Mouse (Mus musculus) liver, embryonic 14.5 days (tissue): ENCODE measurements at regions not wholly inside any gene's neighbourhood (a gene's known extent, or its start where the extent isn't known, plus 50 kb on each side); places are given as distances from the start of the nearest gene placed in this dataset.

Experiments used
- ATAC-seq: fragments of 200-750 bp; cut with Nextera tagmentation; 2 replicates; pipeline ENCODE4 v1.8.0; 2017; ENCODE audit warnings: moderate number of reproducible peaks, mild to moderate bottlenecking, moderate library complexity; ENCODE audit not compliant: insufficient read depth
- DNase-seq, 3 experiments: peaks; one replicate each; pipeline ENCODE4 v3.0.0-alpha.2; 2012 to 2013; ENCODE audit warnings: low read depth in 3 of 3, low spot score in 3 of 3
- H3K27ac ChIP-seq: fragments of 300-500 bp; sonication (generic); 2 replicates; pipeline ENCODE4 v1.5.1; 2014; ENCODE audit warnings: moderate library complexity, mild to moderate bottlenecking, control low read depth, inconsistent platforms
- H3K27me3 ChIP-seq: fragments of 300-500 bp; sonication (generic); 2 replicates; pipeline ENCODE4 v1.6.1; 2014; ENCODE audit warnings: mild to moderate bottlenecking, low read length, moderate library complexity; ENCODE audit not compliant: control insufficient read depth, insufficient read depth
- H3K36me3 ChIP-seq: fragments of 300-500 bp; sonication (generic); replicated peaks from 2 replicates; pipeline ENCODE4 v1.6.1; 2014; ENCODE audit warnings: low read depth; ENCODE audit not compliant: control insufficient read depth, insufficient read depth
- H3K4me1 ChIP-seq, 2 experiments: fragments of 200-500 bp in 1 of 2; fragments of 300-500 bp in 1 of 2; sonication (generic) in 1 of 2; replicated peaks; 2 replicates each; pipeline ENCODE4 v1.6.1; 2012 to 2014; ENCODE audit warnings: antibody characterized with exemption in 1 of 2, inconsistent platforms in 1 of 2, low read length in 1 of 2; ENCODE audit not compliant: control insufficient read depth in 2 of 2, insufficient read depth in 2 of 2
- H3K4me2 ChIP-seq: fragments of 300-500 bp; sonication (generic); 2 replicates; pipeline ENCODE4 v1.6.1; 2014; ENCODE audit warnings: low read depth, mild to moderate bottlenecking, control low read depth, moderate library complexity
- H3K4me3 ChIP-seq, 2 experiments: fragments of 200-500 bp in 1 of 2; fragments of 300-500 bp in 1 of 2; sonication (generic) in 1 of 2; 2 replicates each; pipeline ENCODE4 v1.5.1; 2012 to 2014; ENCODE audit warnings: low read depth in 2 of 2, low read length in 2 of 2, mild to moderate bottlenecking in 2 of 2, control low read depth in 1 of 2, inconsistent platforms in 1 of 2, moderate library complexity in 1 of 2; ENCODE audit not compliant: insufficient read depth in 1 of 2
- H3K9ac ChIP-seq: fragments of 300-500 bp; sonication (generic); replicated peaks from 2 replicates; pipeline ENCODE4 v1.6.1; 2014; ENCODE audit warnings: mild to moderate bottlenecking, control low read depth, moderate library complexity
- H3K9me3 ChIP-seq: fragments of 300-500 bp; sonication (generic); 2 replicates; pipeline ENCODE4 v1.6.1; 2016; ENCODE audit warnings: low read length, mixed read lengths; ENCODE audit not compliant: control insufficient read depth
- CTCF ChIP-seq: IDR thresholded peaks from 2 replicates; pipeline ENCODE4 v1.5.1; 2016; ENCODE audit warnings: antibody characterized with exemption, low read depth, control low read depth
- EP300 ChIP-seq: IDR thresholded peaks from 2 replicates; pipeline ENCODE4 v1.6.1; 2016; ENCODE audit warnings: antibody characterized with exemption, low read depth
- WGBS: fragments of 180-500 bp; shearing (Covaris S2); extraction: QIAGEN DNeasy Blood & Tissue Kit; methylation state at CpG from one replicate; pipeline ENCODE4 v1.1.7; 2014; ENCODE audit not compliant: insufficient replicate concordance; 5-methylcytosine and 5-hydroxymethylcytosine counted together

DNA sequence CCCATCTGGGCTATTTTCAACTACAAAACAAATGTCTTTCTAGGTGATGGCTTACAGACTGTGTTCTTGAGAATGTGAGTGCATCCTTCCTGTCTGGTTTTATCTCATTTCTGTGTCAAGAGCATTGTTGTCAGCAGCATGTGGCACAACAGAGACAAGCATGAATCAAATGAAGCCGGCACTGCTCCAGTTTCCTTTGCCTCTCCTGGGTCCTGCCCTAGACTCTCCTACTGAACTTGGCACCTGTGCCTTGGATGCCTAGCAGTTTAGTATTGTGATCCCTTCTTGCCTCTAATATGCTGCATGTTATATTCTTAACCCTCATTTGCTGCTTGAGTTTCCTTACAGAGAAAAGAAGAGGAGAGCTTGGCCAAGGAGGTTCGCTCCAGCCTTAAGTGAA is 449.8 kb upstream of the BC052040 start:
- Histone ChIP-seq H3K9ac (no peak overlapping the region), H3K36me3 (no peaks in the 10 kb centered on the region), H3K4me2 (no peak overlapping the region), H3K27ac (no peak overlapping the region), H3K4me1 (no peaks in the 10 kb centered on the region), H3K4me3 (no peak overlapping the region), H3K27me3 (no peaks in the 10 kb centered on the region), H3K9me3 (no peaks in the 10 kb centered on the region)
- 41% methylated on average over 2 of the region's 2 CpGs for WGBS
- DNase-seq: no peak
- ATAC-seq: no peak
- TF ChIP-seq EP300 (no peak), CTCF (no peak)

DNA sequence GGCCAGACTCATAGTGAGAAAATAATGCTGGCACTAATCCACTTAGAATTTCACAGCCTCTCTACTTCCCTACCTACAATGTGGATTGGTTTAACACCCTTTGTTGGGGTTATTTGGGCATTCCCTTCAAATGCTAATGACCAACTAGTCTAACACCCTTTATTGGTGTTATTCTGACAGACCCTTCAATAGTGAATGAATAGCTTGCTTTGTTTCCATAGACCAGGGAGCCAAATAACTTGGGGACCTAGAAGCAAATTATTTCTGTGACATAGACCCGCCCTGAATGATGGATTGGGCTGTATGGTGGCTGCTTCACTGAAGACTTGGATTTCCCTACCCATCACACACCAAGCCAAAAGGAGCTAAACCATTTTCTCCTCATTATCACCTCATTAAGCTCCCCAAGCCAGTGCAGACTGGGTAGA is 449.3 kb upstream of the BC052040 start:
- DNase-seq: no peak
- TF ChIP-seq EP300 (no peak), CTCF (no peak)

DNA sequence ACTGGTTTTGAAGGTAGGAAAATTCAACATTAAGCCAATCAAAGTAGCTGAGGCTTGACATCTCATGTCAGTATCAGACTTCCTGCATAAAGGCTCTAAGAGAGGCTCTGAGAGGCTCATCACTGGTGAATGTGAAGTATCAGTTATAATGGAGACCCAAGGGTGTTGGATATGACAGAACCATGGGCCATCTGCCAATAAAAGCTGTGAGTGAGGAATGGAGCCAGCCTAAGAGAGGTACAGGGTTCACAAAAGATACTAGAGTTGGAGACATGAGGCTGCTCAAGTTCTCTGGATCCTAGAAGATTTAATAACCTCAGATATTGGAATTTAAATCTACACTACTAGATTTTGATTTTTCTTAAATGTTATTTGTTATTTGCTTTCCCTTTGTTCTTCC is 440.1 kb upstream of the BC052040 start:
- Histone ChIP-seq H3K36me3 (no peaks in the 10 kb centered on the region), H3K27ac (no peak overlapping the region), H3K4me3 (no peak overlapping the region), H3K4me1 (no peaks in the 10 kb centered on the region), H3K4me2 (no peak overlapping the region), H3K27me3 (no peaks in the 10 kb centered on the region), H3K9ac (no peak overlapping the region), H3K9me3 (no peaks in the 10 kb centered on the region)
- TF ChIP-seq EP300: no peak
- TF ChIP-seq CTCF: no peak
- ATAC-seq (no peak), DNase-seq (no peak)

More for the DNA sequence above, 449.3 kb upstream of the BC052040 start:
- Histone ChIP-seq H3K27me3 (no peaks in the 10 kb centered on the region), H3K4me1 (no peaks in the 10 kb centered on the region), H3K9me3 (no peaks in the 10 kb centered on the region), H3K4me3 (no peak overlapping the region), H3K4me2 (no peak overlapping the region), H3K9ac (no peak overlapping the region), H3K27ac (no peak overlapping the region), H3K36me3 (no peaks in the 10 kb centered on the region)
- 23% methylated on average over 1 of the region's 1 CpGs for whole genome bisulfite sequencing
- no peak for ATAC-seq

DNA sequence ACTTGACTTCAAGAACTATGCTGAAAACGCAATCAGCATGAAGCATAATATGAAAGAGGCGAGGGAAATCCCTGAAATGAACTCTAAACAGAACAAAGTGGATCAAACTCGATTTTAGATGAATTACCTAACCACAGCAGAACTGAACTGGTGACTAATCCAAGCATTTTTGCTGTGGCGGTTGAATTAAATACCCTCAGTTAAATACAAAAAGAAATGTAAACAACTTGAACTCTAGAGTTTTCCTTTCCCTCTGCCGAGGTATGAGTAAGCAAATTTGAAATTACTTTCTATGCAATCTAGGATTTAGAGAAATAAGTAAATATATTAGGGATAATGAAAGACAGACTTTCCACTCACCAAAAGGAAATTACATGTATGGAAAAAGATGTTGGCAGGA is 409.4 kb upstream of the BC052040 start:
- Histone ChIP-seq H3K4me3 (no peak overlapping the region), H3K4me2 (no peak overlapping the region), H3K9me3 (no peaks in the 10 kb centered on the region), H3K27me3 (no peaks in the 10 kb centered on the region), H3K4me1 (no peaks in the 10 kb centered on the region), H3K36me3 (no peaks in the 10 kb centered on the region), H3K27ac (no peak overlapping the region), H3K9ac (no peak overlapping the region)
- ATAC-seq: no peak
- TF ChIP-seq EP300 (no peak), CTCF (no peak)
- WGBS: 43% methylated on average over 5 of the region's 5 CpGs
- DNase-seq: no peak

DNA sequence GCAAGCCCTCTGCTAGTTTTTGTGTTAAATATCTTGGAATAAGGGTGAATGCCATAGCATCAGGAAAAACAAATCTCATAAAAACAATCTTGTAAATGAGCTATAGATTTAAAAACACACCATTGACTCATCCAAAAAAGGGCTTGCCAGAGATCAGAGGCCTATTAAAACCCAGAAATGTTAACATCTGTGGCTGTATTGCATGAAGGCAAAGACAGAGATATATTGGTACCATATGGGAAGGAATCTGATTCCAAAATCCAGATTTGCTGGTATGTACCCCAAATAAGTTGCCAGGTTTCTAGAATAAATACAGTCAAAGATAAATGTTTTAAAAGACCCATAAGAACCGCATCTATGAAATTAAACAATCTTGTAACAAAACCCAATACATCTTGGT is 404.4 kb upstream of the BC052040 start:
- H3K27me3 ChIP-seq: no peaks in the 10 kb centered on the region
- H3K4me3 ChIP-seq: no peak overlapping the region
- no peak for ATAC-seq
- no peak for DNase-seq
- no peak overlapping the region for H3K27ac ChIP-seq
- no peak overlapping the region for H3K9ac ChIP-seq
- H3K4me1 ChIP-seq: no peaks in the 10 kb centered on the region
- H3K36me3 ChIP-seq: no peaks in the 10 kb centered on the region
- 76% methylated on average over 1 of the region's 1 CpGs for WGBS
- no peaks in the 10 kb centered on the region for H3K9me3 ChIP-seq
- H3K4me2 ChIP-seq: no peak overlapping the region
- TF ChIP-seq EP300: no peak
- TF ChIP-seq CTCF: no peak
